Mouse (Mus musculus): Measurements from ENCODE around the gene Foxp4. TPM values are rescaled to one million over a fixed set of nuclear protein-coding genes. Genes with fewer than 3 reads are reported as not detected.
A peak's percentile ranks its signal among the peaks of the same experiment; 100 is the strongest.

The Foxp4 gene
- polyA plus RNA-seq, 1 experiment from 2014 or later: 34.5 TPM

- DNase-seq (ENCODE audit: low spot score) (no peak), ATAC-seq (ENCODE audit: insufficient read depth, low FRiP score, low TSS enrichment) (no peak)
- Histone ChIP-seq H3K9me3 (ENCODE audit: control insufficient read depth, low read length) (no peaks in the 10 kb centered on the region), H3K4me3 (ENCODE audit: low read depth, low read length) (no peak overlapping the region), H3K36me3 (ENCODE audit: control insufficient read depth, insufficient read depth, low read length) (peaks cover 7% of the 10 kb centered on the region), H3K27me3 (ENCODE audit: control insufficient read depth, insufficient read depth, low read length) (no peaks in the 10 kb centered on the region), H3K4me2 (ENCODE audit: low read depth) (no peak overlapping the region), H3K27ac (ENCODE audit: low read depth, low read length) (no peak overlapping the region), H3K9ac (ENCODE audit: low read length) (no peak overlapping the region), H3K4me1 (ENCODE audit: control insufficient read depth, insufficient read depth, low read length) (peaks cover 30% of the 10 kb centered on the region)
- 70% methylated on average over 7 of the region's 7 CpGs for WGBS
Observed at GRCm38 (mm10) chr17:47889727-47890126, 34.7 kb downstream of the Foxp4 start.

- H3K36me3 ChIP-seq (ENCODE audit: control insufficient read depth, insufficient read depth, low read length): peaks cover 5% of the 10 kb centered on the region
- H3K9me3 ChIP-seq (ENCODE audit: control insufficient read depth, low read length): no peaks in the 10 kb centered on the region
- DNase-seq (ENCODE audit: low spot score) (no peak), ATAC-seq (ENCODE audit: insufficient read depth, low FRiP score, low TSS enrichment) (no peak)
- peaks cover 30% of the 10 kb centered on the region for H3K4me1 ChIP-seq (ENCODE audit: control insufficient read depth, insufficient read depth, low read length)
- H3K4me2 ChIP-seq (ENCODE audit: low read depth): no peak overlapping the region
- H3K27me3 ChIP-seq (ENCODE audit: control insufficient read depth, insufficient read depth, low read length): no peaks in the 10 kb centered on the region
- no peak overlapping the region for H3K4me3 ChIP-seq (ENCODE audit: low read depth, low read length)
- 66% methylated on average over 19 of the region's 19 CpGs for WGBS
- no peak overlapping the region for H3K9ac ChIP-seq (ENCODE audit: low read length)
- 0 out of 2 replicates have a peak overlapping the region, but pooled peaks have one; percentile 49 for H3K27ac ChIP-seq (ENCODE audit: low read depth, low read length)
Observed at GRCm38 (mm10) chr17:47889267-47889666, 35.2 kb downstream of the Foxp4 start.

- no peaks in the 10 kb centered on the region for H3K27me3 ChIP-seq (ENCODE audit: control insufficient read depth, insufficient read depth, low read length)
- no peak overlapping the region for H3K4me3 ChIP-seq (ENCODE audit: low read depth, low read length)
- H3K9me3 ChIP-seq (ENCODE audit: control insufficient read depth, low read length): no peaks in the 10 kb centered on the region
- no peak overlapping the region for H3K4me2 ChIP-seq (ENCODE audit: low read depth)
- H3K27ac ChIP-seq (ENCODE audit: low read depth, low read length): no peak overlapping the region
- DNase-seq (ENCODE audit: low spot score) (no peak), ATAC-seq (ENCODE audit: insufficient read depth, low FRiP score, low TSS enrichment) (no peak)
- H3K4me1 ChIP-seq (ENCODE audit: control insufficient read depth, insufficient read depth, low read length): peaks cover 30% of the 10 kb centered on the region
- 77% methylated on average over 7 of the region's 7 CpGs for WGBS
- no peak overlapping the region for H3K9ac ChIP-seq (ENCODE audit: low read length)
- no peaks in the 10 kb centered on the region; the same call in 1 of the 2 replicates for H3K36me3 ChIP-seq (ENCODE audit: control insufficient read depth, insufficient read depth, low read length)
Observed at GRCm38 (mm10) chr17:47888641-47889040, 35.8 kb downstream of the Foxp4 start.

GRCm38 (mm10) chr17:47888155-47888455 lies 36.3 kb downstream of the Foxp4 start:
- WGBS: 16% methylated on average over 6 of the region's 6 CpGs

GRCm38 (mm10) chr17:47887381-47888154 lies 36.9 kb downstream of the Foxp4 start:
- H3K36me3 ChIP-seq (ENCODE audit: control insufficient read depth, insufficient read depth, low read length): no peaks in the 10 kb centered on the region; the same call in 1 of the 2 replicates
- DNase-seq (ENCODE audit: low spot score) (peak; percentile 81), ATAC-seq (ENCODE audit: insufficient read depth, low FRiP score, low TSS enrichment) (peak; percentile 75)
- no peak overlapping the region for H3K4me3 ChIP-seq (ENCODE audit: low read depth, low read length)
- H3K9me3 ChIP-seq (ENCODE audit: control insufficient read depth, low read length): no peaks in the 10 kb centered on the region
- H3K4me1 ChIP-seq (ENCODE audit: control insufficient read depth, insufficient read depth, low read length): peaks cover 30% of the 10 kb centered on the region
- WGBS: 13% methylated on average over 12 of the region's 13 CpGs
- H3K27ac ChIP-seq (ENCODE audit: low read depth, low read length): peak overlapping the region; percentile 70
- peak overlapping the region; percentile 14 for H3K9ac ChIP-seq (ENCODE audit: low read length)
- no peaks in the 10 kb centered on the region for H3K27me3 ChIP-seq (ENCODE audit: control insufficient read depth, insufficient read depth, low read length)
- no peak overlapping the region for H3K4me2 ChIP-seq (ENCODE audit: low read depth)

More at GRCm38 (mm10) chr17:47888155-47888455, 36.3 kb downstream of the Foxp4 start:
- DNase-seq (ENCODE audit: low spot score): no peak
- no peak overlapping the region for H3K4me3 ChIP-seq (ENCODE audit: low read depth, low read length)
- H3K4me2 ChIP-seq (ENCODE audit: low read depth): no peak overlapping the region
- peak; percentile 29; the same call in 1 of the 2 replicates for ATAC-seq (ENCODE audit: insufficient read depth, low FRiP score, low TSS enrichment)
- H3K9me3 ChIP-seq (ENCODE audit: control insufficient read depth, low read length): no peaks in the 10 kb centered on the region
- peak overlapping the region; percentile 70; the same call in 1 of the 2 replicates for H3K27ac ChIP-seq (ENCODE audit: low read depth, low read length)
- H3K27me3 ChIP-seq (ENCODE audit: control insufficient read depth, insufficient read depth, low read length): no peaks in the 10 kb centered on the region
- peaks cover 30% of the 10 kb centered on the region for H3K4me1 ChIP-seq (ENCODE audit: control insufficient read depth, insufficient read depth, low read length)
- no peak overlapping the region; the same call in 1 of the 2 replicates for H3K9ac ChIP-seq (ENCODE audit: low read length)
- H3K36me3 ChIP-seq (ENCODE audit: control insufficient read depth, insufficient read depth, low read length): no peaks in the 10 kb centered on the region; the same call in 1 of the 2 replicates

- no peak overlapping the region for H3K4me2 ChIP-seq (ENCODE audit: low read depth)
- H3K27me3 ChIP-seq (ENCODE audit: control insufficient read depth, insufficient read depth, low read length): no peaks in the 10 kb centered on the region
- no peaks in the 10 kb centered on the region; the same call in none of the 2 replicates for H3K36me3 ChIP-seq (ENCODE audit: control insufficient read depth, insufficient read depth, low read length)
- DNase-seq (ENCODE audit: low spot score): no peak
- peaks cover 49% of the 10 kb centered on the region for H3K4me1 ChIP-seq (ENCODE audit: control insufficient read depth, insufficient read depth, low read length)
- H3K4me3 ChIP-seq (ENCODE audit: low read depth, low read length): no peak overlapping the region
- no peaks in the 10 kb centered on the region for H3K9me3 ChIP-seq (ENCODE audit: control insufficient read depth, low read length)
- ATAC-seq (ENCODE audit: insufficient read depth, low FRiP score, low TSS enrichment): no peak
- no peak overlapping the region for H3K9ac ChIP-seq (ENCODE audit: low read length)
- 87% methylated on average over 5 of the region's 5 CpGs for WGBS
- H3K27ac ChIP-seq (ENCODE audit: low read depth, low read length): no peak overlapping the region
Observed at GRCm38 (mm10) chr17:47883099-47883498, 41.3 kb downstream of the Foxp4 start.

GRCm38 (mm10) chr17:47881330-47881729 lies 43.1 kb downstream of the Foxp4 start:
- H3K4me1 ChIP-seq (ENCODE audit: control insufficient read depth, insufficient read depth, low read length): peaks cover 41% of the 10 kb centered on the region
- H3K36me3 ChIP-seq (ENCODE audit: control insufficient read depth, insufficient read depth, low read length): no peaks in the 10 kb centered on the region; the same call in none of the 2 replicates
- no peak overlapping the region for H3K9ac ChIP-seq (ENCODE audit: low read length)
- ATAC-seq (ENCODE audit: insufficient read depth, low FRiP score, low TSS enrichment): no peak
- no peak overlapping the region for H3K4me2 ChIP-seq (ENCODE audit: low read depth)
- DNase-seq (ENCODE audit: low spot score): no peak
- no peak overlapping the region for H3K27ac ChIP-seq (ENCODE audit: low read depth, low read length)
- no peak overlapping the region for H3K4me3 ChIP-seq (ENCODE audit: low read depth, low read length)
- H3K27me3 ChIP-seq (ENCODE audit: control insufficient read depth, insufficient read depth, low read length): no peaks in the 10 kb centered on the region
- H3K9me3 ChIP-seq (ENCODE audit: control insufficient read depth, low read length): no peaks in the 10 kb centered on the region
- WGBS: 72% methylated on average over 13 of the region's 13 CpGs

- peaks cover 6% of the 10 kb centered on the region; the same call in 1 of the 2 replicates for H3K36me3 ChIP-seq (ENCODE audit: control insufficient read depth, insufficient read depth, low read length)
- no peak for ATAC-seq (ENCODE audit: insufficient read depth, low FRiP score, low TSS enrichment)
- peak overlapping the region; percentile 50; the same call in 1 of the 2 replicates for H3K9ac ChIP-seq (ENCODE audit: low read length)
- no peak overlapping the region for H3K4me2 ChIP-seq (ENCODE audit: low read depth)
- H3K4me1 ChIP-seq (ENCODE audit: control insufficient read depth, insufficient read depth, low read length): peaks cover 45% of the 10 kb centered on the region
- H3K4me3 ChIP-seq (ENCODE audit: low read depth, low read length): no peak overlapping the region
- peak; percentile 41 for DNase-seq (ENCODE audit: low spot score)
- H3K9me3 ChIP-seq (ENCODE audit: control insufficient read depth, low read length): no peaks in the 10 kb centered on the region
- no peaks in the 10 kb centered on the region for H3K27me3 ChIP-seq (ENCODE audit: control insufficient read depth, insufficient read depth, low read length)
- WGBS: 25% methylated on average over 3 of the region's 3 CpGs
- H3K27ac ChIP-seq (ENCODE audit: low read depth, low read length): no peak overlapping the region
Observed at GRCm38 (mm10) chr17:47879207-47879606, 45.2 kb downstream of the Foxp4 start.
